Mouse (Mus musculus) cerebellum, adult 18-20 months (tissue): ENCODE results near the gene Kctd7.

Experiments
- DNase-seq, 2 experiments: peaks; one replicate each; pipeline ENCODE4 v3.0.0; 2021

Gene Kctd7

GRCm38 (mm10) chr5:130145961-130146360 is 1.3 kb downstream of the Kctd7 start:
- DNase-seq = no peak

- DNase-seq = no peak
Observed at GRCm38 (mm10) chr5:130149726-130150310, 5.2 kb downstream of the Kctd7 start.

- DNase-seq = no peak
Observed at GRCm38 (mm10) chr5:130154286-130154685, 9.6 kb downstream of the Kctd7 start.

- DNase-seq = no peak
Observed at GRCm38 (mm10) chr5:130158545-130158944, 13.9 kb downstream of the Kctd7 start.

GRCm38 (mm10) chr5:130159761-130160201 is 15.1 kb downstream of the Kctd7 start:
- no peak for DNase-seq

- DNase-seq = peak; percentile 85 to 87
Observed at GRCm38 (mm10) chr5:130163670-130164069, 19.0 kb downstream of the Kctd7 start.

GRCm38 (mm10) chr5:130165213-130165612 is 20.6 kb downstream of the Kctd7 start:
- DNase-seq = no peak

GRCm38 (mm10) chr5:130169109-130169508 is 24.4 kb downstream of the Kctd7 start:
- DNase-seq = no peak

GRCm38 (mm10) chr5:130170666-130171422 is 26.2 kb downstream of the Kctd7 start:
- peak in 1 of 2 experiments; percentile 21 for DNase-seq

- DNase-seq = peak; percentile 94 to 96
Observed at GRCm38 (mm10) chr5:130171423-130171954, 26.8 kb downstream of the Kctd7 start, which contains the start of gene Rabgef1. TSS of gene Rabgef1 (plus strand) at chr5:130171798.

GRCm38 (mm10) chr5:130171956-130172601 is 27.4 kb downstream of the Kctd7 start:
- DNase-seq = no peak

GRCm38 (mm10) chr5:130173012-130173411 is 28.4 kb downstream of the Kctd7 start:
- DNase-seq = no peak

- no peak for DNase-seq
Observed at GRCm38 (mm10) chr5:130177871-130178270, 33.2 kb downstream of the Kctd7 start.

- DNase-seq = no peak
Observed at GRCm38 (mm10) chr5:130180362-130180761, 35.7 kb downstream of the Kctd7 start.

- no peak for DNase-seq
Observed at GRCm38 (mm10) chr5:130181740-130182540, 37.3 kb downstream of the Kctd7 start.

- DNase-seq = no peak
Observed at GRCm38 (mm10) chr5:130182541-130182821, 37.8 kb downstream of the Kctd7 start.

- DNase-seq = no peak
Observed at GRCm38 (mm10) chr5:130184193-130184856, 39.7 kb downstream of the Kctd7 start.

GRCm38 (mm10) chr5:130185312-130185711 is 40.7 kb downstream of the Kctd7 start:
- DNase-seq = no peak

GRCm38 (mm10) chr5:130187383-130187782 is 42.7 kb downstream of the Kctd7 start:
- DNase-seq = peak; percentile 20

GRCm38 (mm10) chr5:130190909-130191308 is 46.2 kb downstream of the Kctd7 start:
- DNase-seq = no peak

- DNase-seq = no peak
Observed at GRCm38 (mm10) chr5:130191865-130192264, 47.2 kb downstream of the Kctd7 start.

GRCm38 (mm10) chr5:130192356-130192944 is 47.8 kb downstream of the Kctd7 start:
- DNase-seq = no peak
